Mouse (Mus musculus): ENCODE results near the gene Gm3854. TPM values are rescaled to one million over a fixed set of nuclear protein-coding genes. Genes with fewer than 3 reads are reported as not detected.
A peak's percentile ranks its signal among the peaks of the same experiment; 100 is the strongest.

Gene Gm3854
- polyA plus RNA-seq, 1 experiment from 2014 or later = 0.18 TPM

- TF ChIP-seq EP300 (IDR thresholded peaks at IDR 0.05) (no peak), CTCF (IDR thresholded peaks at IDR 0.05) (peak; percentile 68)
- Histone ChIP-seq H3K4me2 (replicated peaks; ENCODE audit: low read depth, low read length) (peak within 1 kb of the TSS; percentile 76), H3K4me3 (ENCODE audit: low read depth, low read length) (peak within 1 kb of the TSS; percentile 52), H3K27ac (ENCODE audit: low read length) (peak within 1 kb of the TSS; percentile 21; the same call in 1 of the 2 replicates), H3K9ac (replicated peaks; ENCODE audit: low read depth) (peak within 1 kb of the TSS; percentile 39; the same call in 1 of the 2 replicates), H3K27me3 (replicated peaks; ENCODE audit: insufficient read depth, low read length) (no peaks in the 10 kb centered on the region), H3K9me3 (ENCODE audit: low read length) (no peaks in the 10 kb centered on the region), H3K4me1 (ENCODE audit: insufficient read depth, low read depth, low read length) (peaks cover 4% of the 10 kb centered on the region; the same call in 1 of the 2 replicates), H3K36me3 (ENCODE audit: insufficient read depth, low read length) (no peaks in the 10 kb centered on the region)
- peak; percentile 98 for ATAC-seq
- DNase-seq (ENCODE audit: low spot score) = peak; percentile 97
- WGBS = 0% methylated on average over 27 of the region's 28 CpGs
Measured at GRCm38 (mm10) chr7:6383044-6383455, 39.5 kb downstream of the Gm3854 start, which contains the start of gene Zfp28. Gene Zfp28, plus strand, starts transcription at chr7:6383295.

GRCm38 (mm10) chr7:6384011-6384410 lies 40.5 kb downstream of the Gm3854 start:
- 58% methylated on average over 8 of the region's 8 CpGs for WGBS
- ATAC-seq (no peak), DNase-seq (ENCODE audit: low spot score) (no peak)
- Histone ChIP-seq H3K27ac (ENCODE audit: low read length) (no peak overlapping the region), H3K9ac (replicated peaks; ENCODE audit: low read depth) (no peak overlapping the region), H3K4me2 (replicated peaks; ENCODE audit: low read depth, low read length) (peak overlapping the region; percentile 76), H3K9me3 (ENCODE audit: low read length) (no peaks in the 10 kb centered on the region), H3K4me1 (ENCODE audit: insufficient read depth, low read depth, low read length) (peaks cover 4% of the 10 kb centered on the region; the same call in 1 of the 2 replicates), H3K27me3 (replicated peaks; ENCODE audit: insufficient read depth, low read length) (no peaks in the 10 kb centered on the region), H3K36me3 (ENCODE audit: insufficient read depth, low read length) (no peaks in the 10 kb centered on the region), H3K4me3 (ENCODE audit: low read depth, low read length) (no peak overlapping the region)
- no peak for TF ChIP-seq EP300 (IDR thresholded peaks at IDR 0.05)
- TF ChIP-seq CTCF (IDR thresholded peaks at IDR 0.05) = no peak

GRCm38 (mm10) chr7:6386995-6387394 lies 43.4 kb downstream of the Gm3854 start:
- H3K36me3 ChIP-seq (ENCODE audit: insufficient read depth, low read length) = 0 out of 2 replicates have a peak, but pooled peaks cover 5% of the 10 kb centered on the region
- H3K27ac ChIP-seq (ENCODE audit: low read length) = no peak overlapping the region
- no peaks in the 10 kb centered on the region for H3K9me3 ChIP-seq (ENCODE audit: low read length)
- 71% methylated on average over 7 of the region's 8 CpGs for WGBS
- H3K4me2 ChIP-seq (replicated peaks; ENCODE audit: low read depth, low read length) = no peak overlapping the region
- H3K9ac ChIP-seq (replicated peaks; ENCODE audit: low read depth) = no peak overlapping the region
- H3K27me3 ChIP-seq (replicated peaks; ENCODE audit: insufficient read depth, low read length) = no peaks in the 10 kb centered on the region
- H3K4me1 ChIP-seq (ENCODE audit: insufficient read depth, low read depth, low read length) = peaks cover 4% of the 10 kb centered on the region; the same call in 1 of the 2 replicates
- no peak for DNase-seq (ENCODE audit: low spot score)
- TF ChIP-seq CTCF (IDR thresholded peaks at IDR 0.05) = no peak
- no peak for TF ChIP-seq EP300 (IDR thresholded peaks at IDR 0.05)
- no peak for ATAC-seq
- H3K4me3 ChIP-seq (ENCODE audit: low read depth, low read length) = no peak overlapping the region

- 0 out of 2 replicates have a peak, but pooled peaks cover 5% of the 10 kb centered on the region for H3K36me3 ChIP-seq (ENCODE audit: insufficient read depth, low read length)
- H3K27me3 ChIP-seq (replicated peaks; ENCODE audit: insufficient read depth, low read length) = no peaks in the 10 kb centered on the region
- no peak overlapping the region for H3K9ac ChIP-seq (replicated peaks; ENCODE audit: low read depth)
- H3K4me2 ChIP-seq (replicated peaks; ENCODE audit: low read depth, low read length) = no peak overlapping the region
- no peak for ATAC-seq
- H3K4me3 ChIP-seq (ENCODE audit: low read depth, low read length) = no peak overlapping the region
- TF ChIP-seq EP300 (IDR thresholded peaks at IDR 0.05) (no peak), CTCF (IDR thresholded peaks at IDR 0.05) (no peak)
- H3K4me1 ChIP-seq (ENCODE audit: insufficient read depth, low read depth, low read length) = peaks cover under 1% of the 10 kb centered on the region; the same call in 1 of the 2 replicates
- H3K27ac ChIP-seq (ENCODE audit: low read length) = no peak overlapping the region
- no peaks in the 10 kb centered on the region for H3K9me3 ChIP-seq (ENCODE audit: low read length)
- 75% methylated on average over 5 of the region's 5 CpGs for WGBS
- DNase-seq (ENCODE audit: low spot score) = no peak
Measured at GRCm38 (mm10) chr7:6388971-6389370, 45.4 kb downstream of the Gm3854 start.

- TF ChIP-seq CTCF (IDR thresholded peaks at IDR 0.05) (peak; percentile 19; the same call in 1 of the 2 replicates), EP300 (IDR thresholded peaks at IDR 0.05) (no peak)
- Histone ChIP-seq H3K9ac (replicated peaks; ENCODE audit: low read depth) (no peak overlapping the region), H3K36me3 (ENCODE audit: insufficient read depth, low read length) (peaks cover 5% of the 10 kb centered on the region; the same call in 1 of the 2 replicates), H3K4me1 (ENCODE audit: insufficient read depth, low read depth, low read length) (no peaks in the 10 kb centered on the region), H3K4me2 (replicated peaks; ENCODE audit: low read depth, low read length) (no peak overlapping the region), H3K9me3 (ENCODE audit: low read length) (no peaks in the 10 kb centered on the region), H3K27me3 (replicated peaks; ENCODE audit: insufficient read depth, low read length) (no peaks in the 10 kb centered on the region), H3K27ac (ENCODE audit: low read length) (no peak overlapping the region), H3K4me3 (ENCODE audit: low read depth, low read length) (no peak overlapping the region)
- DNase-seq (ENCODE audit: low spot score) (no peak), ATAC-seq (no peak)
- 68% methylated on average over 5 of the region's 5 CpGs for WGBS
Measured at GRCm38 (mm10) chr7:6389449-6389848, 45.9 kb downstream of the Gm3854 start.

GRCm38 (mm10) chr7:6397996-6398975 lies 54.7 kb downstream of the Gm3854 start, which contains the start of gene Smim17:
Gene Smim17, plus strand, starts transcription at chr7:6398715.
- Histone ChIP-seq H3K9me3 (ENCODE audit: low read length) (no peaks in the 10 kb centered on the region), H3K4me3 (ENCODE audit: low read depth, low read length) (peak within 1 kb of the TSS; percentile 27), H3K27me3 (replicated peaks; ENCODE audit: insufficient read depth, low read length) (no peaks in the 10 kb centered on the region), H3K27ac (ENCODE audit: low read length) (no peak within 1 kb of the TSS), H3K9ac (replicated peaks; ENCODE audit: low read depth) (peak within 1 kb of the TSS; percentile 23; the same call in 1 of the 2 replicates), H3K4me1 (ENCODE audit: insufficient read depth, low read depth, low read length) (peaks cover 3% of the 10 kb centered on the region; the same call in 1 of the 2 replicates), H3K36me3 (ENCODE audit: insufficient read depth, low read length) (no peaks in the 10 kb centered on the region; the same call in 1 of the 2 replicates), H3K4me2 (replicated peaks; ENCODE audit: low read depth, low read length) (peak within 1 kb of the TSS; percentile 61)
- peak; percentile 54 for ATAC-seq
- TF ChIP-seq CTCF (IDR thresholded peaks at IDR 0.05) (no peak), EP300 (IDR thresholded peaks at IDR 0.05) (no peak)
- WGBS = 25% methylated on average over 25 of the region's 25 CpGs
- peak; percentile 40 for DNase-seq (ENCODE audit: low spot score)

Other genes starting within 250 kb of the Gm3854 start
- gene Zfp787, start 187.8 kb upstream of the Gm3854 start, polyA plus RNA-seq (2015; fragmentation: Nextera tagmentation; extraction: Ambion mirVana) = 29.5 and 47.4 TPM in 2 replicates
- 41.1 and 42.9 TPM in 2 replicates for gene Zfp444, start 171.5 kb upstream of the Gm3854 start, polyA plus RNA-seq (2015; fragmentation: Nextera tagmentation; extraction: Ambion mirVana)
- gene Galp, start 146.7 kb upstream of the Gm3854 start, polyA plus RNA-seq (2015; fragmentation: Nextera tagmentation; extraction: Ambion mirVana) = not detected in 2 replicates
- gene Zscan5b, start 121.5 kb upstream of the Gm3854 start, polyA plus RNA-seq (2015; fragmentation: Nextera tagmentation; extraction: Ambion mirVana) = not detected in 2 replicates
- not detected in 2 replicates for gene Epp13, start 91.0 kb upstream of the Gm3854 start, polyA plus RNA-seq (2015; fragmentation: Nextera tagmentation; extraction: Ambion mirVana)
- gene Zfp667, start 57.2 kb upstream of the Gm3854 start, polyA plus RNA-seq (2015; fragmentation: Nextera tagmentation; extraction: Ambion mirVana) = 4.7 and 5.5 TPM in 2 replicates
- 2.8 and 4.0 TPM in 2 replicates for gene Zfp583, start 12.5 kb upstream of the Gm3854 start, polyA plus RNA-seq (2015; fragmentation: Nextera tagmentation; extraction: Ambion mirVana)
- 1.6 and 2.5 TPM in 2 replicates for gene Zfp78, start 19.5 kb downstream of the Gm3854 start, polyA plus RNA-seq (2015; fragmentation: Nextera tagmentation; extraction: Ambion mirVana)
- gene Zfp28, start 39.5 kb downstream of the Gm3854 start, polyA plus RNA-seq (2015; fragmentation: Nextera tagmentation; extraction: Ambion mirVana) = 5.0 and 5.3 TPM in 2 replicates
- not detected in 2 replicates for gene Smim17, start 55.0 kb downstream of the Gm3854 start, polyA plus RNA-seq (2015; fragmentation: Nextera tagmentation; extraction: Ambion mirVana)
- gene Gm20715, start 66.5 kb downstream of the Gm3854 start, polyA plus RNA-seq (2015; fragmentation: Nextera tagmentation; extraction: Ambion mirVana) = not detected in 2 replicates
- gene Olfr1344, start 94.9 kb downstream of the Gm3854 start, polyA plus RNA-seq (2015; fragmentation: Nextera tagmentation; extraction: Ambion mirVana) = not detected in 2 replicates
- gene Olfr1336, start 112.4 kb downstream of the Gm3854 start, polyA plus RNA-seq (2015; fragmentation: Nextera tagmentation; extraction: Ambion mirVana) = not detected in 2 replicates
- not detected in 2 replicates for gene Olfr1346, start 123.3 kb downstream of the Gm3854 start, polyA plus RNA-seq (2015; fragmentation: Nextera tagmentation; extraction: Ambion mirVana)
- gene Olfr5, start 143.2 kb downstream of the Gm3854 start, polyA plus RNA-seq (2015; fragmentation: Nextera tagmentation; extraction: Ambion mirVana) = not detected in 2 replicates
- not detected in 2 replicates for gene Olfr1347, start 156.0 kb downstream of the Gm3854 start, polyA plus RNA-seq (2015; fragmentation: Nextera tagmentation; extraction: Ambion mirVana)
- not detected in 2 replicates for gene Olfr1348, start 165.0 kb downstream of the Gm3854 start, polyA plus RNA-seq (2015; fragmentation: Nextera tagmentation; extraction: Ambion mirVana)
- not detected in 2 replicates for gene Olfr1349, start 179.2 kb downstream of the Gm3854 start, polyA plus RNA-seq (2015; fragmentation: Nextera tagmentation; extraction: Ambion mirVana)
- not detected in 2 replicates for gene Olfr1350, start 221.1 kb downstream of the Gm3854 start, polyA plus RNA-seq (2015; fragmentation: Nextera tagmentation; extraction: Ambion mirVana)

Data from lung, postnatal 0 days (tissue).